Mouse (Mus musculus): Measurements from ENCODE around the gene Slc26a10.

Slc26a10 gene

DNA sequence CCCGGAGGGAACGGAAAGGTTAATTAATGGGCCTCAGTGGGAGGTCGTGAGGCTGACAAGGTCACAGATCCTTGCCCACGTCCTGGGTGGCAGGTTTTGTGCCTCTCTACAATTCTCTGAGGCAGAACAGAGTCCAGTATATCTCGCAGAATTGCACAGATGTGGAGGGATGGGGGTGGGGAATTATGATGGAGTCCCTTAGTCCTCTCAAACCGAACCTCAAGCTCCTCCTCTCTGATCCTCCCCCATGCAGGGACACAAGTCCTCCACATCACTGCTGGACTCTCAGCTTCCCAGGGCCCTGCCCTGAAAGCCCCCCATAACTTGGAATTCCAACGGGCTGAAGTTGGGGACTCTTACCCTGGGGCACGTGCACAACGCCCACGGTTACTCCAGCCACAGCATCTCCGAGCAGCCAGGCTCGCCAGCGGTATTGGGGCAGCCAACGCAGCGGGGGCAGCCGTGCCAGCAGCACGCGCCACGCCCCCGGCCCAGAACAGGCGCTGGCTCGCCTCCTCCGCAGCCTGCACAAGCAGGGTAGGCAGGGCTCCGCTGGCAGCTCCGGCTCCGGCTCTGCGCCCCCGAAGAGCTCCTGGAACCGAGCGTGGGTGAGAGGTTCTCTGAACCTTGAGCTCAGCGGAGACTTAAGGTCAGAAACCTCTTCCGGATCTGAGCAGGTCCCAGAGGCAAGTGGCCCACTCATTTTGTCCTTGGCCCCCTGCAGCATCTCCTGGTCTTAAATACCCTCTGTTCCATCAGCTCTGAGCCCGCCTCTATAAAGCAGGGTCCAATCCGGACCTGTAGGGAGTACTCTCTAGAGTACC is at the start of gene Slc26a10:
Slc26a10 (minus strand) TSS at position 775 of the 824 bp plus-strand sequence.
- DNase-seq (ENCODE audit: low read depth, low spot score) = no peak

DNA sequence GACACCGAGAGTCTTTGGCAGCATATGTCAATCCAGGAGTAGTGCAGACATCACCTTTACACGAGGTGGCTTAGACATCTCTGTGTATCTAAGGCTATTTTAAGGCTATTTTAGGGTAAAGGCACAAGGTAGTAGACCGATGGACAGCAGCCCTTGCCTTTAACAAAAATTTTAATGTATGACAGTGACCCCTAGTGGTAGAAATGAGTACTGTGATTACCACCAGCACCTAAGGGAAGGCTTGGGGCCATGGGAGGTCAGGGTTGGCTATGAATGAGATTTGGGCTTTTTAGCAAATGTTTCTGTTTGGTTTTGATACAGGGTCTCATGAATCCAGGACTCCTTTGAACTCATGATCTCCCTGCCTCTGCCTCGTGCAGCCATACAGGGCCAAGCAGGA is 48.5 kb upstream of the Slc26a10 start:
- no peak for DNase-seq (ENCODE audit: low read depth, low spot score)

- no peak for DNase-seq (ENCODE audit: low read depth, low spot score)
These were observed 46.7 kb upstream of the Slc26a10 start for GRCm38 (mm10) chr10:127227163-127227562.

DNA sequence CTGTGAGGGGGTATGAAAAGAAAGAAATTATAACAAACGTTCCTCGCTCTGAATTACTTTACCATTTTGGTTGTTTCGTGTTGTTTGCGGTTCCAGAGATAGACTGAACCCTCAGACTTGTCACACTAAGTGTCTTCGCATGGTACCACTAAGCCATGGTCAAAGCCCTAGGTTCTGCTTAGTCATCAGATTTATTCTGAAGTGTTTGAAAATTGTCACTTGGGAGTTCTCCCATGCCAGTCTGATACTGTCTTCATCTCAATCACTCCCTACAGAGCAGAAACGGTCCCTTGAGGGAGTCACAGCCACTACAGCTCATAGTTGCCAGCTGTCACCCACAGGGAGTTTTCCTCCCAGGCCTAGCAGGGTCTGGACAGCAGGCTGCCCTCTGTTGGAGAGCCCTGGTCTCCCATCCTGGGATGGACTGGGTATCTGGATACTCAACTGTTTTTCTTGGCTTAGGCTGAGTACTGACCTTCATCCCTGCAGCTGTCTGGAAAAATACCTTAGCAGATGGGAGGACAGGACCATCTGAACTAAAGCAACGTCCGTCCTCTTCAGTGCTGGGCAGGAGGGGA is 46.0 kb upstream of the Slc26a10 start:
- DNase-seq (ENCODE audit: low read depth, low spot score) = no peak

GRCm38 (mm10) chr10:127225732-127226131 is 45.3 kb upstream of the Slc26a10 start:
- no peak for DNase-seq (ENCODE audit: low read depth, low spot score)

DNA sequence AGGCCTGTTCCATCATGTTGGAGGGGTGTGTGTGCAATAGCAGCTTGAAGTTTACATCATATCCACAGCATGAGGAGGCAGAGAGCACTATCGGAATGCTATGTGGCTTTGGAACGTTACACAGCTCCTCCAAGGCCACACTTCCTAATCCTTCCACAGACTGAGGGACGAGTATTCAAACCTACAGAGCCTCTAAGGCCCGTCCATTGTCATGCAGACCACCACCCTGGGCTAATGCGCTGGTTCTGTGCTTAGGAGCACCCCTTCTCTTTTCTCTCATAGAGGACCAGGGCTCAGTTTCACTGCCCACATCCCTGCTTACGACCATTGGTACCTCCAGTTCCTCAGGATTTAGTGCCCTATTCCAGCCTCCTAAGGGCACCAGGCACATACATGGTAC is 44.8 kb upstream of the Slc26a10 start:
- no peak for DNase-seq (ENCODE audit: low read depth, low spot score)

- DNase-seq (ENCODE audit: low read depth, low spot score) = no peak
These were observed 37.9 kb upstream of the Slc26a10 start for GRCm38 (mm10) chr10:127218339-127218738.

DNA sequence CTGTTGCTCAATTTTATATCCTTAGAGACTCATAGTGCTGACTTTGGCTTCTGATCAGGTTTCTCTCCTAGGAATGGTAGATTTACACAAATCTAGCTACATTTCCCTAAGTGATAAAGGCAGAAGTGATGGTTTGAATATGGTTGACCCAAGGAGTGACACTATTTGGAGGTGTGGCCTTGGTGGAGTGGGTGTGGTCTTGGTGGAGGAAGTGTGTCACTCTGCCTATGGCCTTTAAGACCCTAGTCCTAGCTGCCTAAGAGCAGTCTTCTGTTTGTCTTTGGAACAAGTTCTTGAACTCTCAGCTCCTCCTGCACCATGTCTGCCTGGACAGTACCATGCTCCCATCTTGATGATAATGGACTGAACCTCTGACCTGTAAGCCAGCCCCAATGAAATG is 36.7 kb upstream of the Slc26a10 start:
- DNase-seq (ENCODE audit: low read depth, low spot score) = no peak

DNA sequence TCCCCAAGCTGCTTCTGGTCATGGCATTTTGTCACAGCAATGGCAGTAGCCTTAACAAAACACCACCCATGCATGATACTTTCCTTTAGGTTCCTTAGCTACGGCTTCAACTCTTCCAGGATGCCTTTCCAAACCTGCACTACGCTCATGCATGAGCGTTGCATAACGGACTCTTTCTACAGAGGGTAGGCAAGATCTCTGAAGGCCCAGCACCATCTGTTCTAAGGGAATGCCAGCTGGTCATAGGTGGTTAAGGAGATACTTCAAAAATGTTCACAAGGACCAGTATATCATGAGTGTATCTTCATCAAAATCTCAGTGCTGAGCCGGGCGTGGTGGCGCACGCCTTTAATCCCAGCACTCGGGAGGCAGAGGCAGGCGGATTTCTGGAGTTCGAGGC is 36.0 kb upstream of the Slc26a10 start:
- DNase-seq (ENCODE audit: low read depth, low spot score) = no peak

- no peak for DNase-seq (ENCODE audit: low read depth, low spot score)
These were observed 34.0 kb upstream of the Slc26a10 start for GRCm38 (mm10) chr10:127214422-127214803.

GRCm38 (mm10) chr10:127213704-127214421 is 33.4 kb upstream of the Slc26a10 start:
- no peak for DNase-seq (ENCODE audit: low read depth, low spot score)

DNA sequence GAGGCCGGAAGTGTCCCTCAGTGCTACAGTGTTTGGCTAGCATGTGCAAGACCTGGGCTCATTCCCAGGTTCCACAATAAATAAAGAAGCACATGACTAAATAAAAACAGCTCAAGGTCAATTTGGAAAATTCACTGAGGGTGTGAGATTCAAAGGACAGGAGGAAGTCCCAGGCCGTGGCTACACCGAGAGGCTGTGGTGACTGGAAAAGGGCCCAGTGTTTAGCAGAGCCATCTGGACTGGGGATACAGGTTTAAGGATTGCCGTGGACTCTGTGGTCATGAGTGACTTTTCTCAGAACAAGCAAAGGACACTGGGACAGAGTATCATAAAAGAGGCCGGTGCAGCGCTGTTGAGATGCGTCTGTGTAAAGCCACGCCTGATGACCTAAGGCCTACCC is 32.8 kb upstream of the Slc26a10 start:
- no peak for DNase-seq (ENCODE audit: low read depth, low spot score)

- peak; percentile 50 for DNase-seq (ENCODE audit: low read depth, low spot score)
These were observed 31.0 kb upstream of the Slc26a10 start, which contains the start of gene Pip4k2c for GRCm38 (mm10) chr10:127211414-127211854. TSS of gene Pip4k2c (minus strand) at chr10:127211585.

- DNase-seq (ENCODE audit: low read depth, low spot score) = no peak
These were observed 30.5 kb upstream of the Slc26a10 start for GRCm38 (mm10) chr10:127210961-127211405.

DNA sequence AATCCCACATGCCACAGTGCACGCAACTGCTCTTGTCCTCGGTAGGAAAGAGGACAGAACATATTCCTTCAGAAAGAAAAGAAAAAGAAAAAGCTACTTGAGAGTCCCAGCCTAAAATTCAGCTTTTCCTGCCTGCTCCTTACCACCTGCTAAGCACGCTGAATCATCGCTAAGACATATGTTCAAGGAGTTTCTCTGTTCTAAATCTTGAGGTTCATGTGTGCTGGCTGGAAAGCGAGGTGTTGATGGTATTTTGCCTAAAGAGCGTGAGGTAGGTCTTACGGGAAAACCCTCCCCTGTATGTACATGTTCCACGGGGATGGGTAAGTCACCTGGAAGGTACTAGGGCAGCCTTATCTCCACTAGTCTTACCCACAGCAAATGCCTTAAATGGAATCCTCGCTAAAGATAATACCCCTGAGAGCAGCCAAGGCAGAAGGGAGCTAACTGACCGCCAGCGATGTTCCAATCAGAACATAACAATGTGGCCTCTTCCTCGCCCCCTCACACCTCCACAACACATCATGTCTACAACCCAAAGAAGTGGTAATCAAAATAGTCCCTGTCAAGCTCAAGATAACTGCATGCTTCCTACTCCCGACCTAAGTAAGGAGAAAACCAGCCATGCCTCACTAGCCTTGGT is 29.6 kb upstream of the Slc26a10 start:
- no peak for DNase-seq (ENCODE audit: low read depth, low spot score)

GRCm38 (mm10) chr10:127208921-127209320 is 28.5 kb upstream of the Slc26a10 start:
- DNase-seq (ENCODE audit: low read depth, low spot score) = no peak

DNA sequence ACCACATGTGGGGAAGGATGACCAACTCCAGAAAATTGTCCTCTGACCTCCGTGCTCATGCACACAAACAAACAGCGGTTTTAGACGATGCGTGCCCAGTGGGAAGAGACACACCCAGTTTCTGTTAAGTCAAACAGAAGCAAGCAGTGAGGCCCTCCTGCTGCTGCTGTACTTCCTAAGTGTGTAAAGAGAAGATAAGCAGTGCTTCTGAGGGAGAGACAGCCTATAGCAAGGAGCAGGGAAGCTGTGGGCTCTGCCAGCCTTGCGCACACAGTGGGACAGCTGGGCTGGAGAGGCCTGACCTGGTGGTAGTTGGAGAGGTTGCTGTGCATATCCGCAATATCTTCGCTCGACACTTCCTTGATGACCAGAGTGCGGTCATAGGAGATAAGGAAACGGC is 24.9 kb upstream of the Slc26a10 start:
- DNase-seq (ENCODE audit: low read depth, low spot score) = no peak

DNA sequence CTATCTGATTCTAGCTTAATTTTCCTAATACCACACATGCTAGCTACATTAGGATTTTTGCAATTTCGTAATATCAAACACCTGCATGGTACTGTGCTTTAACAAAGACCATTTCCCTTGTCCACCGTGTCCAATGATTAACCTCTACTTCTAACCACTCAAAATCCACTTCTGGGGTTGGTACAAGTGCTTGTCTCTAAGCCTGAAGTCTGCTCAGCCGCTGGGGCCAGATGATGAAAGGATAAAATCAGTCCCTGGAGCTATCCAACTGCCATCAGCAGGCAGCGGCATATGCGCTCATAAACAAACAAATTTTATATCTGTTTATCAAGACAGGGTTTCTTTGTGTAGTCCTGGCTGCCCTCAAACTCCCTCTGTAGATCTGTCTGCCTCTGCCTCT is 24.1 kb upstream of the Slc26a10 start:
- DNase-seq (ENCODE audit: low read depth, low spot score) = no peak

DNA sequence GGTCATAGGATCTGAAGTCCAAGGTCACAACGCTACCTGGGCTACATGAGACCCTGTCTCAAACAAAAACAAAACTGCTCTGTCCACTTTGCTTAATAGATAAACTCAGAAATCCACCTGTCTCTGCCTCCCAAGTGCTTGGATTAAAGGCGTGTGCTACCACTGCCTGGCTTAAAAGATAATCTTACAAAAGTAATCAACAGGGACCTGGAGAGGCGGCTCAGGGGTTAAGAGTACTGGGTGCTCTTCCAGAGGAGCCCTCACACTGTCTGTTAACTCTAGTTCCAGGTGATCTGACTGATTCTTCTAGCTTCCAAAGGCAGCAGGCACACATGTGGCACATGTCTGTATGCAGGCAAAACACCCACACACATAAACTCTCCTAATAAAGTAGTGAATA is 22.7 kb upstream of the Slc26a10 start:
- no peak for DNase-seq (ENCODE audit: low read depth, low spot score)

GRCm38 (mm10) chr10:127200279-127200678 is 19.8 kb upstream of the Slc26a10 start:
- DNase-seq (ENCODE audit: low read depth, low spot score) = no peak

DNA sequence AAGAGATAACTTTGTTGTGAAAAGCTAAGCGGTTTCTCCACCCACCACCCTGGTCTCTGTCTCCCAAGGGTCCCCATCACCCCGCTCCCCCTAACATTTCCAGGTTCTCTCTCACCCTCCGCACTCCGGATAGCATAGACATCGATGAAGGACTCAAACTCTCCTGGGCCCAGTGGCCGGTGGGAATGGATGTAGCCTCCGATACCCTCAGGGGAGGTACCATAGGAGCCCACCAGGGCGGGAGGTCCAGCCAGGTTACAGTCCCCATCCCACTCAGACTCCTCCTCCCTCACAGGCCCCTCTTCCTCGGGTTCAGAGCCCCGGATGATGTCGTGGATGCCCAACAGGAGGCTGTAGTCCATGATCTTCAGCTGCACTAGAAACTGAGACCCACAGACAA is 19.0 kb upstream of the Slc26a10 start:
- no peak for DNase-seq (ENCODE audit: low read depth, low spot score)

- no peak for DNase-seq (ENCODE audit: low read depth, low spot score)
These were observed 18.6 kb upstream of the Slc26a10 start for GRCm38 (mm10) chr10:127199068-127199467.
